Mouse (Mus musculus): Measurements from ENCODE around the gene Lpp. TPM values are rescaled to one million over a fixed set of nuclear protein-coding genes. Genes with fewer than 3 reads are reported as not detected.

The Lpp gene
- polyA plus RNA-seq, 1 experiment from 2014 or later: 46.6 TPM

DNA sequence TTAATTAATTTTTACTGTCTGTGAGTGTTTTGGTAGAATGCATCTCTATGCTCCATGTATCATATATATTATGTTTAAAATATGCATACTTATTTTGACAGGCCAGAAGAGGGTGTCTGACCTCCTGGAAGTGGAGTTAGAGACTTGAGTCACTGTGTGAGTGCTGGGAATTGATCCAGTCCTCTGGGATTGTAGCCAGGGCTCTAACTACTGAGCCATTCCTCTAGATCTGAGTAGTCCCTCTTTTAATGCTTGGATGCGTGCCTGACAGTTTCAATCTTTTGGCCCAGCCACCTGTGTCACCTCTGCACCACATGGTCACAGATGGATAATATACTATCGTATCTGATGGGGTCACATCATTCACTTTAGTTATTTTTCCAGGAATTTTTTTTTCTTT lies 138.4 kb downstream of the Lpp start:
- ATAC-seq (ENCODE audit: insufficient number of reproducible peaks, insufficient read depth, low FRiP score, low read depth): no peak
- 83% methylated on average over 2 of the region's 2 CpGs for WGBS

DNA sequence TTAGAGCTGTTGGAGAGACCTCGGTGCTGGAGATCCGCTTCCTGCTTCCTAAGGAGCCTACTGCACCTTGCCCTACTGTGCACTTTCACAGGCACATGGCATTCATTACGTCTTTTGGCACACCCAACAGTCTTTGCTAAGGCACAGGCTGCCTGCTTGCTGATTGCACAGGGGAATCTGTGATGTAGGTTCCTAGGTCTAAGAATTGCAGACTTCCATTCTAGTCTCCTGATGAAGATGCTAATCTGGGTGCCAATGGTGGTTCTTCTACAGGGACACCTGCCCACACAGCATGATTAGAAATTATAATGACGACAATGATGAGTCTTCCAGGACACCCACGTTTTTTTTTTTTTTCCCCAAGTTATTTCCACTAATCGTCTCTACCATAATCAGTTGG lies 141.9 kb downstream of the Lpp start:
- H3K4me3 ChIP-seq (ENCODE audit: control insufficient read depth in 1 of 2, insufficient read depth in 1 of 2, low read depth in 1 of 2, low read length in 2 of 2): no peak overlapping the region
- H3K4me1 ChIP-seq (ENCODE audit: control insufficient read depth in 2 of 2, insufficient read depth in 2 of 2, low read length in 2 of 2): peaks cover 0 to 2% of the 10 kb centered on the region in 2 experiments; a peak in 2 of 4 replicates
- H3K4me2 ChIP-seq (ENCODE audit: low read length): no peak overlapping the region
- H3K36me3 ChIP-seq (ENCODE audit: control insufficient read depth, insufficient read depth, low read length): no peaks in the 10 kb centered on the region
- H3K27ac ChIP-seq (replicated peaks in 1 of 2; ENCODE audit: control insufficient read depth in 1 of 2, insufficient read depth in 1 of 2, low read depth in 2 of 2, low read length in 2 of 2): no peak overlapping the region
- ATAC-seq (ENCODE audit: insufficient number of reproducible peaks, insufficient read depth, low FRiP score, low read depth): no peak
- 85% methylated on average over 6 of the region's 6 CpGs for WGBS
- H3K9ac ChIP-seq (ENCODE audit: low read length): no peak overlapping the region
- no peaks in the 10 kb centered on the region for H3K27me3 ChIP-seq (ENCODE audit: control insufficient read depth, insufficient read depth, low read length)
- H3K9me3 ChIP-seq (ENCODE audit: control insufficient read depth, low read length): no peaks in the 10 kb centered on the region

More for the DNA sequence above, 138.4 kb downstream of the Lpp start:
- H3K4me1 ChIP-seq (ENCODE audit: control insufficient read depth in 2 of 2, insufficient read depth in 2 of 2, low read length in 2 of 2): peaks cover 0 to 2% of the 10 kb centered on the region in 2 experiments; a peak in 2 of 4 replicates
- no peak overlapping the region for H3K9ac ChIP-seq (ENCODE audit: low read length)
- no peaks in the 10 kb centered on the region for H3K36me3 ChIP-seq (ENCODE audit: control insufficient read depth, insufficient read depth, low read length)
- H3K4me2 ChIP-seq (ENCODE audit: low read length): no peak overlapping the region
- H3K27ac ChIP-seq (replicated peaks in 1 of 2; ENCODE audit: control insufficient read depth in 1 of 2, insufficient read depth in 1 of 2, low read depth in 2 of 2, low read length in 2 of 2): no peak overlapping the region
- no peak overlapping the region for H3K4me3 ChIP-seq (ENCODE audit: control insufficient read depth in 1 of 2, insufficient read depth in 1 of 2, low read depth in 1 of 2, low read length in 2 of 2)
- no peaks in the 10 kb centered on the region for H3K9me3 ChIP-seq (ENCODE audit: control insufficient read depth, low read length)
- H3K27me3 ChIP-seq (ENCODE audit: control insufficient read depth, insufficient read depth, low read length): no peaks in the 10 kb centered on the region

DNA sequence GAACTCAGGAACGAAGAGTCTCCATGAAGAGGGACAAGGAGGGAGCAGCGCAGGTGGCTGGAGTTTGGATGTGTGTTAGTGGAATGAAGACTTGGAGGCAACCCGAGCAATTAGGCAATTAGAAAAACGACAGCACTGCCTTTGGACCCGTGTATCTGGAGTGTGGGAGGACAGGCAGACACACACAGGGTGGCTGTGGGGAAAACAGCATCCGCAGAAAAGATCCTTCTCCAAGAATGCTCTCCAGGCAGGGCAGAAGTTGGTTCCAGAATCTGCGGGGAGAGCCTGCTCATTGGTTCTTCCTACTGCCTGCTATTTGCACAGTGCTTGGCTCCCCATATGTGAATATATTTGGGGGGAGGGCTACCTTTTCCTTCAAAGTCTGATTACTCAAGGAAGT lies 143.0 kb downstream of the Lpp start:
- Histone ChIP-seq H3K4me3 (ENCODE audit: control insufficient read depth in 1 of 2, insufficient read depth in 1 of 2, low read depth in 1 of 2, low read length in 2 of 2) (no peak overlapping the region), H3K4me2 (ENCODE audit: low read length) (no peak overlapping the region), H3K9ac (ENCODE audit: low read length) (no peak overlapping the region), H3K36me3 (ENCODE audit: control insufficient read depth, insufficient read depth, low read length) (no peaks in the 10 kb centered on the region), H3K9me3 (ENCODE audit: control insufficient read depth, low read length) (no peaks in the 10 kb centered on the region), H3K4me1 (ENCODE audit: control insufficient read depth in 2 of 2, insufficient read depth in 2 of 2, low read length in 2 of 2) (peaks cover 0 to 2% of the 10 kb centered on the region in 2 experiments; a peak in 2 of 4 replicates), H3K27ac (replicated peaks in 1 of 2; ENCODE audit: control insufficient read depth in 1 of 2, insufficient read depth in 1 of 2, low read depth in 2 of 2, low read length in 2 of 2) (no peak overlapping the region), H3K27me3 (ENCODE audit: control insufficient read depth, insufficient read depth, low read length) (no peaks in the 10 kb centered on the region)
- 72% methylated on average over 7 of the region's 7 CpGs for WGBS
- no peak for ATAC-seq (ENCODE audit: insufficient number of reproducible peaks, insufficient read depth, low FRiP score, low read depth)

DNA sequence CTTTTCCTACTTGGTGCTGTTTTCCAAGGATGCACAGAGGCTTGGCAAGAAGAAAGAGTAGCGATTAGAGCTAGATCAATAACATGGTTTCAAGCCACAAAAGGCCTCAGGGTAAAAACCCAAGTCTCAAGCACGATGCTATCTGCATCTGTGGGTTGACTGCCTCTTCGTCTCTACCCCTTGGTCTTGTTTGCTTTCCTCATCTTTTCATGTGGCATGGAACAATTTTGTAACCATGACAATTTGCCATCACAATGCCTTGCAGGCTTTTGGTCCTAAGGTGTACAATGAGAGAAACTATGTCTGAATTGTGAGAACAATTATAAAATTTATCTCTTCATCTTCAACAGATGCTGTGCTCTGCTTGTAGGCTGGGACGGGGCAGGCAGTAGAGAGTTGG lies 145.7 kb downstream of the Lpp start:
- no peaks in the 10 kb centered on the region for H3K36me3 ChIP-seq (ENCODE audit: control insufficient read depth, insufficient read depth, low read length)
- ATAC-seq (ENCODE audit: insufficient number of reproducible peaks, insufficient read depth, low FRiP score, low read depth): no peak
- no peak overlapping the region for H3K4me3 ChIP-seq (ENCODE audit: control insufficient read depth in 1 of 2, insufficient read depth in 1 of 2, low read depth in 1 of 2, low read length in 2 of 2)
- 88% methylated on average over 4 of the region's 4 CpGs for WGBS
- no peak overlapping the region for H3K9ac ChIP-seq (ENCODE audit: low read length)
- H3K27me3 ChIP-seq (ENCODE audit: control insufficient read depth, insufficient read depth, low read length): no peaks in the 10 kb centered on the region
- H3K4me1 ChIP-seq (ENCODE audit: control insufficient read depth in 2 of 2, insufficient read depth in 2 of 2, low read length in 2 of 2): peaks cover 0 to 2% of the 10 kb centered on the region in 2 experiments; a peak in 1 of 4 replicates
- no peak overlapping the region for H3K4me2 ChIP-seq (ENCODE audit: low read length)
- no peaks in the 10 kb centered on the region for H3K9me3 ChIP-seq (ENCODE audit: control insufficient read depth, low read length)
- no peak overlapping the region for H3K27ac ChIP-seq (replicated peaks in 1 of 2; ENCODE audit: control insufficient read depth in 1 of 2, insufficient read depth in 1 of 2, low read depth in 2 of 2, low read length in 2 of 2)

DNA sequence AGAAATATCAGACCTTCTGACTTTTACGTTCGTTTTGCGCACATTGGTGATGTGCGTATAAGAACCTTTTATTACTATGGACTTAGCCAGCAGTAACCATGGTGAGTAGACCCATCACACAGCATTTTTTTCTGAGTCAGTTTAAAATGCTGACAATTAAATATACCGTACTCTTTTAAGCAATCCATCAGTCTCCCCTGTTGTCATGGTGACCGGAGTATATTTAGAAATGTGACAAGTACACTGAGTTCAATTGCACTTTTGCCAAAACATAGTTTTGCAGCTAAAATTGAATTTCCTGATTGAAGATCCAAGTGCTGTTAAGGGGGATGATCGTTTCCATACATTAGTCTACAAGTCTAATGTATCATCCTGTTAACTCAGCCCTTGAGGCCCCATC lies 149.6 kb downstream of the Lpp start:
- WGBS: 91% methylated on average over 7 of the region's 7 CpGs
- no peak for ATAC-seq (ENCODE audit: insufficient number of reproducible peaks, insufficient read depth, low FRiP score, low read depth)
- no peak overlapping the region for H3K9ac ChIP-seq (ENCODE audit: low read length)

DNA sequence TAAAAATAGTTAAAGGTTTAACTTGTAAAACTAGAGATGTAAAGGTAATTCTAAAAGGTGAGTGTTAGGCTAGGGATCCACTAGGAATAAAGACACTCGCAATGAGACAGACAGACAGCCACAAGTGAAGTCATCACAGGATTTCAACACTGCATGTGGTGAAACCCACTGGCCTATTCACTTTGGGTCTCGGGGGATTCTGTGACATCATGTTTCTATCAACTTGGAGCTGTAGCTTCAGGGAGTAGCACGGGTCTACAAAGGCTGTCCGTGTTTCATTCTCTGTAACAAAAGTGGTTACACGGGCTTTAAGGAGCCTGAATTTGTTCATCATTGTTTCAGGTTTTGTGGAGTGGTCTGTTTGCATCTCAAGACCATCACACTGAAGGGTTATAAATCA lies 152.1 kb downstream of the Lpp start:
- ATAC-seq (ENCODE audit: insufficient number of reproducible peaks, insufficient read depth, low FRiP score, low read depth): no peak

More for the DNA sequence above, 149.6 kb downstream of the Lpp start:
- H3K4me1 ChIP-seq (ENCODE audit: control insufficient read depth in 2 of 2, insufficient read depth in 2 of 2, low read length in 2 of 2): no peaks in the 10 kb centered on the region
- H3K4me3 ChIP-seq (ENCODE audit: control insufficient read depth in 1 of 2, insufficient read depth in 1 of 2, low read depth in 1 of 2, low read length in 2 of 2): no peak overlapping the region
- no peak overlapping the region for H3K27ac ChIP-seq (replicated peaks in 1 of 2; ENCODE audit: control insufficient read depth in 1 of 2, insufficient read depth in 1 of 2, low read depth in 2 of 2, low read length in 2 of 2)
- no peaks in the 10 kb centered on the region for H3K27me3 ChIP-seq (ENCODE audit: control insufficient read depth, insufficient read depth, low read length)
- H3K9me3 ChIP-seq (ENCODE audit: control insufficient read depth, low read length): no peaks in the 10 kb centered on the region
- H3K4me2 ChIP-seq (ENCODE audit: low read length): no peak overlapping the region
- no peaks in the 10 kb centered on the region for H3K36me3 ChIP-seq (ENCODE audit: control insufficient read depth, insufficient read depth, low read length)

DNA sequence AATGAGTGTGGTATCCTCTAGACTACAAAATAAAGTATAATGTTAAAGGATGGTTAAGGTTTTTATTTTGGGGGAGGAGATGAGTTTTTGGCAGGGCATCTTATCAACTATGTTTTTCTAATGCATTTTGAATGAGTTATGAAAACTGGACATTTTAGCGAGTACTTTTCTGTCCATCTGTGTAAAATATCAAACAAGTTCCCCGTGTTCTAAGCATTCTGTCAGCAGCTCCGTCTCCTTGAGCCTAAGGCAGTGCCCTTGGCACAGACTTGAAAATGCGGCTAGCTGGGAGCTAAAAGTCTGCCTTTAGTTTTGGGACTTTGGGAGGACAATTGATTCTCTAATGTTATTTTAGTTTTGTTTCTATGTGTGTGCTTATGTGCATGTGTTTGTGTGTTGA lies 165.2 kb downstream of the Lpp start:
- 69% methylated on average over 4 of the region's 4 CpGs for WGBS
- Histone ChIP-seq H3K27me3 (ENCODE audit: control insufficient read depth, insufficient read depth, low read length) (no peaks in the 10 kb centered on the region), H3K4me2 (ENCODE audit: low read length) (no peak overlapping the region), H3K27ac (replicated peaks in 1 of 2; ENCODE audit: control insufficient read depth in 1 of 2, insufficient read depth in 1 of 2, low read depth in 2 of 2, low read length in 2 of 2) (no peak overlapping the region), H3K9me3 (ENCODE audit: control insufficient read depth, low read length) (no peaks in the 10 kb centered on the region), H3K9ac (ENCODE audit: low read length) (no peak overlapping the region), H3K4me3 (ENCODE audit: control insufficient read depth in 1 of 2, insufficient read depth in 1 of 2, low read depth in 1 of 2, low read length in 2 of 2) (no peak overlapping the region), H3K36me3 (ENCODE audit: control insufficient read depth, insufficient read depth, low read length) (no peaks in the 10 kb centered on the region), H3K4me1 (ENCODE audit: control insufficient read depth in 2 of 2, insufficient read depth in 2 of 2, low read length in 2 of 2) (peaks cover 0 to 10% of the 10 kb centered on the region in 2 experiments; a peak in 2 of 4 replicates)
- ATAC-seq (ENCODE audit: insufficient number of reproducible peaks, insufficient read depth, low FRiP score, low read depth): no peak

More for the DNA sequence above, 152.1 kb downstream of the Lpp start:
- no peak overlapping the region for H3K27ac ChIP-seq (replicated peaks in 1 of 2; ENCODE audit: control insufficient read depth in 1 of 2, insufficient read depth in 1 of 2, low read depth in 2 of 2, low read length in 2 of 2)
- no peaks in the 10 kb centered on the region for H3K9me3 ChIP-seq (ENCODE audit: control insufficient read depth, low read length)
- whole genome bisulfite sequencing: 89% methylated on average over 5 of the region's 5 CpGs
- no peaks in the 10 kb centered on the region for H3K4me1 ChIP-seq (ENCODE audit: control insufficient read depth in 2 of 2, insufficient read depth in 2 of 2, low read length in 2 of 2)
- no peak overlapping the region for H3K4me2 ChIP-seq (ENCODE audit: low read length)
- no peaks in the 10 kb centered on the region for H3K36me3 ChIP-seq (ENCODE audit: control insufficient read depth, insufficient read depth, low read length)
- H3K27me3 ChIP-seq (ENCODE audit: control insufficient read depth, insufficient read depth, low read length): no peaks in the 10 kb centered on the region
- no peak overlapping the region for H3K4me3 ChIP-seq (ENCODE audit: control insufficient read depth in 1 of 2, insufficient read depth in 1 of 2, low read depth in 1 of 2, low read length in 2 of 2)
- H3K9ac ChIP-seq (ENCODE audit: low read length): no peak overlapping the region

DNA sequence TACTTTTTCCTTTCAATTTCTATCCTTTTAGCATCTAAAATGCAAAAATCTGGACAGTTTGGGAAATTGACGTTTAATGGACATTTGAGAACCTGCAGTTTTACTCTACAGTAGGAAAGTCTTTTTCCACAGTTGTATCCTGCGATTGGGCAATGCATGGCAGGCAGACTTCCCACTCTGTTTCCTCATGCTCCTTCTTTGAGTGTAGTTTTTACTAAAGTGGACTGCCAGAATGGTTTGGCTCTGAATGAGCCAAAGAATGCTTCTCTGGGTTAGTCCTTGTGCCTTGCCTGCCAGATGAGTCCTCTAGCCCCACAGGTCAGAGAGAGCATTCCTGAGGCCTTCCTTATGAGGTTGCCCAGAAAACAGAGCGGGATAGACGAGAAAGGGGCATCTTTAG lies 166.5 kb downstream of the Lpp start:
- Histone ChIP-seq H3K4me1 (ENCODE audit: control insufficient read depth in 2 of 2, insufficient read depth in 2 of 2, low read length in 2 of 2) (peaks cover 0 to 10% of the 10 kb centered on the region in 2 experiments; a peak in 2 of 4 replicates), H3K36me3 (ENCODE audit: control insufficient read depth, insufficient read depth, low read length) (no peaks in the 10 kb centered on the region), H3K27ac (replicated peaks in 1 of 2; ENCODE audit: control insufficient read depth in 1 of 2, insufficient read depth in 1 of 2, low read depth in 2 of 2, low read length in 2 of 2) (no peak overlapping the region), H3K27me3 (ENCODE audit: control insufficient read depth, insufficient read depth, low read length) (no peaks in the 10 kb centered on the region), H3K4me3 (ENCODE audit: control insufficient read depth in 1 of 2, insufficient read depth in 1 of 2, low read depth in 1 of 2, low read length in 2 of 2) (no peak overlapping the region), H3K4me2 (ENCODE audit: low read length) (no peak overlapping the region), H3K9me3 (ENCODE audit: control insufficient read depth, low read length) (no peaks in the 10 kb centered on the region), H3K9ac (ENCODE audit: low read length) (no peak overlapping the region)
- no peak for ATAC-seq (ENCODE audit: insufficient number of reproducible peaks, insufficient read depth, low FRiP score, low read depth)
- 93% methylated on average over 4 of the region's 4 CpGs for WGBS

Data from heart, embryonic 14.5 days (tissue).